Mouse (Mus musculus): ENCODE results near the gene Bcl2l11. TPM values are rescaled to one million over a fixed set of nuclear protein-coding genes. Genes with fewer than 3 reads are reported as not detected.

Gene Bcl2l11
- total and polyA plus RNA-seq, 3 experiments: 2.3 to 6.3 TPM; not detected in 1

- H3K4me3 ChIP-seq (ENCODE audit: control insufficient read depth in 1 of 2, insufficient read depth in 1 of 2, low read depth in 2 of 2, low read length in 2 of 2): no peak overlapping the region
- no peaks in the 10 kb centered on the region for H3K79me2 ChIP-seq (ENCODE audit: control insufficient read depth, insufficient read depth, low read length, poor library complexity)
- no peaks in the 10 kb centered on the region; a peak in 1 of 4 replicates for H3K27me3 ChIP-seq (ENCODE audit: control insufficient read depth in 1 of 2, insufficient read depth in 2 of 2, low read length in 2 of 2)
- peaks cover 2 to 5% of the 10 kb centered on the region in 2 experiments; a peak in 1 of 4 replicates for H3K4me1 ChIP-seq (ENCODE audit: control insufficient read depth in 1 of 2, insufficient read depth in 2 of 2, low read length in 2 of 2)
- no peaks in the 10 kb centered on the region for H3K9me3 ChIP-seq (replicated peaks; ENCODE audit: insufficient read depth, low read length)
- H3K9ac ChIP-seq (ENCODE audit: control insufficient read depth, low read depth, low read length, poor library complexity, severe bottlenecking): no peak overlapping the region
- no peak for DNase-seq (ENCODE audit: low read depth, low spot score)
- peaks cover 0 to 2% of the 10 kb centered on the region in 2 experiments; a peak in 1 of 4 replicates for H3K36me3 ChIP-seq (ENCODE audit: control insufficient read depth in 1 of 2, insufficient read depth in 2 of 2, low read length in 2 of 2)
- TF ChIP-seq EP300 (IDR thresholded peaks at IDR 0.05; ENCODE audit: low read depth in 1 of 2, low read length in 2 of 2) (no peak), MAX (IDR thresholded peaks at IDR 0.05; ENCODE audit: low read length) (no peak), GABPA (IDR thresholded peaks at IDR 0.05; ENCODE audit: low read depth, low read length) (no peak), USF1 (IDR thresholded peaks at IDR 0.05; ENCODE audit: low read depth, low read length) (no peak), POLR2AphosphoS5 (IDR thresholded peaks at IDR 0.05; ENCODE audit: borderline replicate concordance, low read depth, low read length) (no peak), RAD21 (IDR thresholded peaks at IDR 0.05; ENCODE audit: low read depth, low read length) (no peak), CHD1 (IDR thresholded peaks at IDR 0.05; ENCODE audit: low read depth, low read length) (no peak), TBP (IDR thresholded peaks at IDR 0.05; ENCODE audit: low read depth, low read length) (no peak), POLR2AphosphoS2 (IDR thresholded peaks at IDR 0.05; ENCODE audit: low read length) (no peak), RCOR1 (IDR thresholded peaks at IDR 0.05; ENCODE audit: low read depth, low read length) (no peak)
- H3K27ac ChIP-seq (ENCODE audit: control insufficient read depth, low read depth, low read length): no peak overlapping the region
Observed at GRCm38 (mm10) chr2:128187277-128187676, 61.4 kb downstream of the Bcl2l11 start.

- TF ChIP-seq ZC3H11A (IDR thresholded peaks at IDR 0.05; ENCODE audit: low read depth, low read length) (no peak), BHLHE40 (IDR thresholded peaks at IDR 0.05; ENCODE audit: borderline replicate concordance, low read depth, low read length) (no peak), SMC3 (IDR thresholded peaks at IDR 0.05; ENCODE audit: low read depth, low read length) (no peak), MAFK (IDR thresholded peaks at IDR 0.05; ENCODE audit: borderline replicate concordance, low read depth, low read length) (no peak), SIN3A (IDR thresholded peaks at IDR 0.05; ENCODE audit: low read length) (no peak), CHD1 (IDR thresholded peaks at IDR 0.05; ENCODE audit: low read depth, low read length) (no peak), RAD21 (IDR thresholded peaks at IDR 0.05; ENCODE audit: low read depth, low read length) (no peak), RCOR1 (IDR thresholded peaks at IDR 0.05; ENCODE audit: low read depth, low read length) (no peak), POLR2AphosphoS5 (IDR thresholded peaks at IDR 0.05; ENCODE audit: borderline replicate concordance, low read depth, low read length) (no peak), ELF1 (IDR thresholded peaks at IDR 0.05; ENCODE audit: low read depth, low read length) (no peak), ZNF384 (IDR thresholded peaks at IDR 0.05; ENCODE audit: low read depth, low read length) (no peak), TBP (IDR thresholded peaks at IDR 0.05; ENCODE audit: low read depth, low read length) (no peak), E2F4 (IDR thresholded peaks at IDR 0.05; ENCODE audit: borderline replicate concordance, low read depth, low read length) (no peak)
- Histone ChIP-seq H3K4me1 (ENCODE audit: control insufficient read depth in 1 of 2, insufficient read depth in 2 of 2, low read length in 2 of 2) (peaks cover 2 to 5% of the 10 kb centered on the region in 2 experiments; a peak in 1 of 4 replicates), H3K9me3 (replicated peaks; ENCODE audit: insufficient read depth, low read length) (no peaks in the 10 kb centered on the region), H3K79me2 (ENCODE audit: control insufficient read depth, insufficient read depth, low read length, poor library complexity) (no peaks in the 10 kb centered on the region), H3K27ac (ENCODE audit: control insufficient read depth, low read depth, low read length) (no peak overlapping the region), H3K4me3 (ENCODE audit: control insufficient read depth in 1 of 2, insufficient read depth in 1 of 2, low read depth in 2 of 2, low read length in 2 of 2) (no peak overlapping the region), H3K9ac (ENCODE audit: control insufficient read depth, low read depth, low read length, poor library complexity, severe bottlenecking) (no peak overlapping the region), H3K36me3 (ENCODE audit: control insufficient read depth in 1 of 2, insufficient read depth in 2 of 2, low read length in 2 of 2) (peaks cover 0 to 2% of the 10 kb centered on the region in 2 experiments; a peak in 1 of 4 replicates), H3K27me3 (ENCODE audit: control insufficient read depth in 1 of 2, insufficient read depth in 2 of 2, low read length in 2 of 2) (no peaks in the 10 kb centered on the region; a peak in 1 of 4 replicates)
- DNase-seq (ENCODE audit: low read depth, low spot score): no peak
Observed at GRCm38 (mm10) chr2:128188461-128188860, 62.6 kb downstream of the Bcl2l11 start.
